Mouse (Mus musculus) neural tube, embryonic 15.5 days (tissue): ENCODE results near the gene Ctnna2. TPM values are rescaled to one million over a fixed set of nuclear protein-coding genes. Genes with fewer than 3 reads are reported as not detected.

Source experiments
- ATAC-seq: fragments of 200-750 bp; cut with Nextera tagmentation; 2 replicates; pipeline ENCODE4 v1.8.0; 2017; ENCODE audit warnings: mild to moderate bottlenecking, moderate TSS enrichment, moderate library complexity; ENCODE audit not compliant: low FRiP score
- H3K27ac ChIP-seq: fragments of 300-500 bp; sonication (generic); replicated peaks from 2 replicates; pipeline ENCODE4 v1.5.1; 2015; ENCODE audit warnings: mild to moderate bottlenecking, inconsistent platforms
- H3K27me3 ChIP-seq: fragments of 300-500 bp; sonication (generic); replicated peaks from 2 replicates; pipeline ENCODE4 v1.6.1; 2015; ENCODE audit warnings: inconsistent platforms
- H3K36me3 ChIP-seq: fragments of 300-500 bp; sonication (generic); 2 replicates; pipeline ENCODE4 v1.6.1; 2015; ENCODE audit warnings: inconsistent platforms
- H3K4me1 ChIP-seq: fragments of 300-500 bp; sonication (generic); 2 replicates; pipeline ENCODE4 v1.6.1; 2015; ENCODE audit warnings: inconsistent platforms
- H3K4me2 ChIP-seq: fragments of 300-500 bp; sonication (generic); 2 replicates; pipeline ENCODE4 v1.6.1; 2015; ENCODE audit warnings: inconsistent platforms, mild to moderate bottlenecking, moderate library complexity
- H3K4me3 ChIP-seq: fragments of 300-500 bp; sonication (generic); replicated peaks from 2 replicates; pipeline ENCODE4 v1.5.1; 2015; ENCODE audit warnings: mild to moderate bottlenecking, inconsistent platforms
- H3K9ac ChIP-seq: fragments of 300-500 bp; sonication (generic); replicated peaks from 2 replicates; pipeline ENCODE4 v1.6.1; 2015; ENCODE audit warnings: mild to moderate bottlenecking, inconsistent platforms
- H3K9me3 ChIP-seq: fragments of 300-500 bp; sonication (generic); replicated peaks from 2 replicates; pipeline ENCODE4 v1.6.1; 2016; ENCODE audit warnings: inconsistent platforms
- WGBS: fragments of 180-500 bp; shearing (Covaris S2); methylation state at CpG from one replicate; pipeline ENCODE4 v1.1.7; 2015; ENCODE audit warnings: mixed read lengths; 5-methylcytosine and 5-hydroxymethylcytosine counted together
- polyA plus RNA-seq: library from polyadenylated mRNA; unstranded; fragments of >200 nt; fragmentation: Nextera tagmentation; extraction: Ambion mirVana; gene quantifications from 2 replicates; pipeline ENCODE4 v1.2.1, GENCODE M21; 2015

The Ctnna2 gene
- polyA plus RNA-seq, 1 experiment from 2014 or later: 119 TPM

DNA sequence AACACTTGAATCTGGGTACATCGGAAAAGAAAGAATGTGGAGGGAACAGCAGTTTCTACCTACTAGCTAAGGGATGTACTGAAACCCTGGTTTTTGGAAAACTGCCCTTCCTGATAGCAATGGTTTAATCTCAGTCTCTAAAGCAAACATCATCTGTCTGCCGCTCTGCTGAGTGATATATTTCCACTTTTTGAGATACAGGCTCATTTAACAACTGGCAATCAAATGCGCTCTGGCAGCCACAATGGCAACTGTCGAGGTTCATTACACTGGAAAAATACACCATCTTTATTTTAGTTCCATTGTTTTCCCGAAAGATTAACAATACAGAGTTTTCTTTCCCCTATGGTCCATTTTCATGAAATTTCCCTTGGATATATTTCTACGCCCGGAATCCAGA, 506.2 kb downstream of the Ctnna2 start:
- H3K9ac ChIP-seq: no peak overlapping the region
- no peak overlapping the region for H3K27ac ChIP-seq
- H3K27me3 ChIP-seq: no peaks in the 10 kb centered on the region
- no peaks in the 10 kb centered on the region for H3K9me3 ChIP-seq
- ATAC-seq: no peak
- whole genome bisulfite sequencing: 47% methylated on average over 7 of the region's 7 CpGs
- no peak overlapping the region for H3K4me3 ChIP-seq
- H3K4me2 ChIP-seq: no peak overlapping the region
- H3K4me1 ChIP-seq: peaks cover 5% of the 10 kb centered on the region; the same call in 1 of the 2 replicates
- H3K36me3 ChIP-seq: no peaks in the 10 kb centered on the region

DNA sequence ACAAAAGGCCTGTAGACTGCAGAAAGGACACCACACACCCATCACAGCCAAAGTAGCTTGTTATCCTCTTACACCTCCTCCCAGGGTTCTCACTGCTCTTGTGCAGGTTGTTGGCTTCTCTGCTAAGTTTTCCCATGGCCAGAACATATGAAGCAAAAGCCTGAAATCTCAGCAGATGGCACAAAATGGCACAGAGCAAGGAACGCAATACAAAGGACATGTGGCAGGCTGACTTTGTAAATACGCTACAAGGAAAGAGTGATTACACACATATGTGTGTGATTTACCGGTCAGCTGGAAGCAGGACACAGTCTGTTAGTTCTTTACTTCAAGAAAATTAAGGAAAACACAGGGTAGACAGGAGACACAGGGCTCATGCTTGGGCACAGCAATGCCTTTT, 511.4 kb downstream of the Ctnna2 start:
- WGBS: 72% methylated on average over 3 of the region's 3 CpGs
- no peak overlapping the region for H3K4me3 ChIP-seq
- H3K4me1 ChIP-seq: no peaks in the 10 kb centered on the region
- no peaks in the 10 kb centered on the region for H3K36me3 ChIP-seq
- H3K9me3 ChIP-seq: no peaks in the 10 kb centered on the region
- no peak overlapping the region for H3K9ac ChIP-seq
- no peak overlapping the region for H3K27ac ChIP-seq
- H3K27me3 ChIP-seq: no peaks in the 10 kb centered on the region
- ATAC-seq: no peak
- H3K4me2 ChIP-seq: no peak overlapping the region

DNA sequence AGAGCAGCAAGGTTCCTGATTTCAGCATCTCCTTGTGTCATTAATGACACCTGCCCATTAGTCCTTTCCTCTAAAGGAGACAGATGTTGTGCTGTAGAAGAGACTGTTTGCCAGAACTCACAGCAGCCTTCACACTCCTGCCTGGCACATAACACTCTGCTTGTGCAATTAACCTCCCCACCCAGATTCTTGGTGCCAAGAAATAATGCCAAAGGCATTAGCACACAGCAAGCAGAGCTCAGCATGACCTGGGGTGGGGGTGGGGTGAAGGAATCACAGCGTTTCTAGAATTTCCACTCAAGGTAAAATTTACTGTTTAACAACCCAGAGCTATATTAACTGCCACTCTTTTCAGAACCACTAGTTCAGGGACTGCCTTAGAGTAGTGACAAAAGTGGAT, 516.8 kb downstream of the Ctnna2 start:
- H3K36me3 ChIP-seq: no peaks in the 10 kb centered on the region
- H3K27ac ChIP-seq: no peak overlapping the region
- H3K27me3 ChIP-seq: no peaks in the 10 kb centered on the region
- 10% methylated on average over 1 of the region's 1 CpGs for WGBS
- H3K9ac ChIP-seq: no peak overlapping the region
- no peaks in the 10 kb centered on the region for H3K9me3 ChIP-seq
- no peaks in the 10 kb centered on the region for H3K4me1 ChIP-seq
- no peak overlapping the region for H3K4me2 ChIP-seq
- ATAC-seq: no peak
- H3K4me3 ChIP-seq: no peak overlapping the region

DNA sequence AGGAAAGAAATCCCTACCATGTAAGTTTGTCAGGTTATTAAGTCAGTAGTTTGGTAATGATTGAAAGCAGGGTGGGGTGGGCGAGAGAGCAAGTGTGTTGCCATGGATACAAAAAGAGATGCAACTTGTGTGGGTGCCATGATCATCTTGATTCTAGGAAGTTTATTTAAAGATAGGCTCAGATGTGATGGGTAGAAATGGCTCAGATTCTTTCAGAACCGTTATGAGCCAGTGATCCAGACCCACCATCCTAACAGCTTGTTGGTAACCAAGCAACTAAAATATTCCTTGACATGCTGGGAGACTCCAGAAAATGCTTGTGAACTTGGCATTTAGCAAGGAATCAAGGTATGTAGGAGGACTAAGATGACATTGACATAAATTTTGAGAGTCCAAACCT, 521.6 kb downstream of the Ctnna2 start:
- no peak overlapping the region for H3K9ac ChIP-seq
- H3K4me1 ChIP-seq: no peaks in the 10 kb centered on the region
- no peak overlapping the region for H3K27ac ChIP-seq
- no peaks in the 10 kb centered on the region for H3K36me3 ChIP-seq
- ATAC-seq: no peak
- no peaks in the 10 kb centered on the region for H3K9me3 ChIP-seq
- 90% methylated on average over 2 of the region's 2 CpGs for WGBS
- H3K4me3 ChIP-seq: no peak overlapping the region
- no peak overlapping the region for H3K4me2 ChIP-seq
- H3K27me3 ChIP-seq: no peaks in the 10 kb centered on the region

DNA sequence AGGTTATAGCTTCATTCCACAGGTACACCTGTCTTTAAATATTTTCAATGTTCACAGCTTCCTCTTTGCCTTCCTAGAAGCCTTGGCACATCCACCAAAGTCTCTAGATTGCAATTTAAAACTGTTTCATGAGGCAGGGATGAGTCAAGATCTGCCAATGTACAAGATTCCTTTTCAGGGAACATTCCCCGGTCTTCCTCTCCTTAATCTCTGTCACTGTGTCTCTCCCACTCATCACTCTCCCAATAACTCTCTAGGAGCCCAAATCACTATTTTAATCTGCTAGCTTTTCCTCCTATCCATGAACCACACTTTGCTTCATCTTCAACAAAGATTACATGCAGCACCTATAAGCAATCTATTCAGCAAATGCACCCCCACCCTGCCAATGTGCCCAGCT, 532.6 kb downstream of the Ctnna2 start:
- WGBS: 97% methylated on average over 1 of the region's 1 CpGs
- Histone ChIP-seq H3K27ac (no peak overlapping the region), H3K4me1 (0 out of 2 replicates have a peak, but pooled peaks cover 3% of the 10 kb centered on the region), H3K9ac (no peak overlapping the region), H3K36me3 (no peaks in the 10 kb centered on the region), H3K9me3 (no peaks in the 10 kb centered on the region), H3K27me3 (no peaks in the 10 kb centered on the region), H3K4me3 (no peak overlapping the region), H3K4me2 (no peak overlapping the region)
- ATAC-seq: no peak

DNA sequence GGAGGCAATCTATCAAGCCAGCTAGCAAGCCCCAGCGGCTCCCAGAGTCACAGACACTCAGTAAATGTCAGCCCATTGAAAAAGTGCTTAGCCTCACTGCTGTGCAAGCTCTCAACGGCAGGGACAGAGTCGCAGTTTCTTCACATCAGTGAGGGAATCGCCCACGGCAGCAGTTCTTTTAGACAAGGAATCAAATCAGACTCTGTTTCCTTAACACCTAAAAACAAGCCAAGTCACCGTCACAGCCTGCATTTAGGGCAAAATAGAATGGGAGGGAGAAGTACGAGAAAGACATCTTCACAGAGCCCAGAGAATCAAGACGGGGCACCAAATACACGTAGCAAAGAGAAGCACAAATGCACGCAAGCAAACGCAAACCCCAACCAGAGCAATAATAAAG, 535.6 kb downstream of the Ctnna2 start:
- H3K27ac ChIP-seq: peak overlapping the region; percentile 15; the same call in 1 of the 2 replicates
- H3K27me3 ChIP-seq: no peaks in the 10 kb centered on the region
- H3K4me3 ChIP-seq: no peak overlapping the region
- WGBS: 60% methylated on average over 11 of the region's 11 CpGs
- H3K4me1 ChIP-seq: peaks cover 14% of the 10 kb centered on the region
- H3K9ac ChIP-seq: no peak overlapping the region
- no peak overlapping the region for H3K4me2 ChIP-seq
- ATAC-seq: peak; percentile 45; the same call in 1 of the 2 replicates
- H3K9me3 ChIP-seq: no peaks in the 10 kb centered on the region
- no peaks in the 10 kb centered on the region for H3K36me3 ChIP-seq

DNA sequence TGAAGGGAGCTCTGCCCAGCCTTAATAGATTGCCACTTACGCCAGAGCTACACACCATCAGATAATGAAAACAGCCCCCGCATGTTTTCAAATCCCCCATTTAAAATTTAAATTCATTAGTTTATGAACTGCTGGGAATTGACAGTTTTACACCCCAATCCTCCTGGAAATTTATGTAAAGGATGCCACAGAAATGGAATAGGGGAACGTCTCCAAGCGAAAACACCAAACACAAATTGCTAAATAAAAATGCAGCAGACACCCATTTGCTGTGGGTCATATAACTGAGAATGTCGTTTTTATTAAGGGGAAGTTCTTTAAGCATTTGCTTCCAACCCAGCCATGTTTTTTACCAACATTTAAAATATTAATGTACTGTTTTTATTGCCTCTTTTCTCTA, 538.4 kb downstream of the Ctnna2 start:
- H3K4me3 ChIP-seq: no peak overlapping the region
- H3K36me3 ChIP-seq: no peaks in the 10 kb centered on the region
- H3K9me3 ChIP-seq: no peaks in the 10 kb centered on the region
- H3K27ac ChIP-seq: peak overlapping the region; percentile 60
- H3K27me3 ChIP-seq: no peaks in the 10 kb centered on the region
- H3K9ac ChIP-seq: no peak overlapping the region
- WGBS: 22% methylated on average over 5 of the region's 5 CpGs
- ATAC-seq: peak; percentile 51
- H3K4me2 ChIP-seq: peak overlapping the region; percentile 26
- peaks cover 14% of the 10 kb centered on the region for H3K4me1 ChIP-seq

DNA sequence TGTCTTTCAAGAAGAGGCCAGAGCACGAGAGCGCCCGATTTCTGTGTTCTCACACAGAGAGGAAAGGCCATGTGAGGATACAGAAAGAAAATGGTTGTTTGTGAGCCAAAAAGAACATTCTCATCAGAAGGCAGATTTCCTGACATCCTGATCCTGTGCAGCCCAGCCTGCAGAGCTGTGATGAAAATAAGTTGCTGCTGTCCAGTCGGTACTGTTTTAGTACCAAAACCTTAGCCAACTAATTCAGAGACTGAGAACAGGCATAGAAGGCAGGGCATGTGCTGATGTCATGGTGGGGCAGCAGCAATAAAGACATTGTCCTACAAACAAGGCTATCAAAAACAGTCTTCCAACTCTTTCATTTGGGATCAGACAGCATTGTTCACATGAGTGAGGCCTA, 549.1 kb downstream of the Ctnna2 start:
- H3K9ac ChIP-seq: no peak overlapping the region
- H3K4me2 ChIP-seq: no peak overlapping the region
- WGBS: 70% methylated on average over 4 of the region's 4 CpGs

DNA sequence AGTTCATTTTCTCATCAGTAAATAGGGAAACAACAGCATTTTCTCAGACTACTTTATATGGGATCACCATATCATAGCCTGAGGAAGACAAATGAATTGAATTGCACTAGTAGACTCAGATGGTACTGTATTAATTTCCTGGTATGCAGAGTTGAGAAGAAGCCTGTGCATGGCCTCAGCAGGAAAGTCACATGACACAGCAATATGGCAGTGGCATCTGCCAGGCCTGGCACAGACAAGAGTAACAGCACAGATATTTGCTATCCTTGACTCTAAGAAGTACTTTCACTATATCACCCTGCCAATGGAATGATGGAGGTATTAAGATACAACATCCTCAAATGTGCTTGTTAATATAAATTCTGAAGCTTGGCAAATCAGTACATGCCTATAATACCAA, 553.8 kb downstream of the Ctnna2 start:
- no peak overlapping the region for H3K4me3 ChIP-seq
- no peak overlapping the region for H3K27ac ChIP-seq
- no peak overlapping the region for H3K4me2 ChIP-seq
- no peaks in the 10 kb centered on the region for H3K27me3 ChIP-seq
- ATAC-seq: no peak
- H3K9me3 ChIP-seq: no peaks in the 10 kb centered on the region
- H3K9ac ChIP-seq: no peak overlapping the region
- no peaks in the 10 kb centered on the region for H3K36me3 ChIP-seq
- H3K4me1 ChIP-seq: no peaks in the 10 kb centered on the region

More for the DNA sequence above, 549.1 kb downstream of the Ctnna2 start:
- Histone ChIP-seq H3K4me1 (no peaks in the 10 kb centered on the region), H3K4me3 (no peak overlapping the region), H3K36me3 (no peaks in the 10 kb centered on the region), H3K27me3 (no peaks in the 10 kb centered on the region), H3K9me3 (no peaks in the 10 kb centered on the region), H3K27ac (no peak overlapping the region)
- no peak for ATAC-seq

DNA sequence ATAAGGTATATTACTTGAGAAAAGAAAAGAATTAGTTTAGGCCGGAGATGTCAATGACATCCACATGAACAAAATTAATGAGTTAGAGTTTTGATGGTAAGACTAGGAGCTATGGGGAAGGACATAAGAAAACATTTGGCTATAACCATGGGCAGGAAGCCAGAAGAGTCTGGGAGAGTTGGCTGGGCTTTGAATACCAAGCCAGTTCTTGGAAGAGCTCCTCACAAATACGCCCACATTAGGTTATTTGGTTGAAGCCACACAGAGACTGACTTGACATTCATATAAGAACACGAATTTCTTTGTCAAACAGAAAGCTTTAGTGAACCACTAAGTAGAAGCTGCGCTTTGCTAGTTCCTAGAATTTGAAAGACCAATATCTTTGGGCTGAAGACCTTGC, 554.7 kb downstream of the Ctnna2 start:
- Histone ChIP-seq H3K36me3 (no peaks in the 10 kb centered on the region), H3K27me3 (no peaks in the 10 kb centered on the region), H3K4me3 (no peak overlapping the region), H3K9me3 (no peaks in the 10 kb centered on the region), H3K9ac (no peak overlapping the region), H3K27ac (no peak overlapping the region), H3K4me2 (no peak overlapping the region), H3K4me1 (no peaks in the 10 kb centered on the region)
- ATAC-seq: no peak
- 85% methylated on average over 4 of the region's 4 CpGs for WGBS

DNA sequence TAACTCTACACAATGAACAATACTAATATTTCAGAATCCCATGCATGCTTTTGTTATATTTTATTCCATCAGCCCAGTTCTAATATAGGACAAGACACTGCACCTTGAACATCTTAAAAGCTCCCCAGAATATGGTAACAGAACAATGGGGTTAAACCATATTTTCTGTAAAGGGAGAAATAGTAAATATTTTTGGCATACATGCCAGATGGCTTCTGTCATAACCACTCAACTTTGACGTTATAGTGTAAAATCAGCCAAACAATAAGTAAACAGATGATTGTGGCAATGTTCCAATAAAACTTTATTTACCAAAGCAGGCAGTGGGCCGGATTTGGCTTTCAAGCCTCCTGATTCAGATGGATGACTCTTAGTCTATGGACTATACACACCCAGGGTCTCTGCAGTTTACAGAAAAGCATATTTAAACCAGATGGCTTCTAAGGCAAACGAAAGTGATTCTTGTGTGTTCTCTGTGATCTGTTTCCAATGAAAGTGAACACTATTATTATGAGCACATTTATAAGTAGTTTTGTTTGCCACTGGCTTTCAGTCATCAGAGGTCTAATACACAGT, 557.8 kb downstream of the Ctnna2 start:
- Histone ChIP-seq H3K9ac (no peak overlapping the region), H3K27ac (no peak overlapping the region), H3K27me3 (no peaks in the 10 kb centered on the region), H3K4me2 (no peak overlapping the region), H3K36me3 (no peaks in the 10 kb centered on the region), H3K4me1 (no peaks in the 10 kb centered on the region), H3K9me3 (no peaks in the 10 kb centered on the region), H3K4me3 (no peak overlapping the region)
- ATAC-seq: no peak
- 70% methylated on average over 3 of the region's 3 CpGs for WGBS

DNA sequence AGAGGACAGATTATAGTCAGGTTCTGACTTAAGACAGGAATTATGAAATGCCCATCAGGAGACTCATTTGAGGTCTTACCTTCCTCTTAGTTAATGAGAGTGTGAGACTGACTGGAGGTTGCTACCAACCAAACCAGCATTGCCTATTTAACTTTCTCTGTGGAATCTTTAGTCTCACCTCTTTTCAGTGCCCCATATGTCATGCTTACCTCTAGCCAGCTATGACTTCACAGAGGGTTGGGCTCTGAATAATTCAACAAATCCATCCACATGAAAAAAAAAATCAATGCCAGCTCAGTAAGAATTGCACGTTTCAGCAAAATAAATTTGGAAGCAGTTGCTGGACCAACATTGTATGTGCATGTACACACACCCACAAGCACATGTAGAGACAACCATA, 562.5 kb downstream of the Ctnna2 start:
- ATAC-seq: no peak
- no peak overlapping the region for H3K4me2 ChIP-seq
- H3K4me3 ChIP-seq: no peak overlapping the region
- H3K36me3 ChIP-seq: no peaks in the 10 kb centered on the region
- H3K9ac ChIP-seq: no peak overlapping the region
- no peaks in the 10 kb centered on the region for H3K4me1 ChIP-seq
- WGBS: 70% methylated on average over 1 of the region's 1 CpGs
- H3K27me3 ChIP-seq: no peaks in the 10 kb centered on the region
- no peaks in the 10 kb centered on the region for H3K9me3 ChIP-seq
- H3K27ac ChIP-seq: no peak overlapping the region

DNA sequence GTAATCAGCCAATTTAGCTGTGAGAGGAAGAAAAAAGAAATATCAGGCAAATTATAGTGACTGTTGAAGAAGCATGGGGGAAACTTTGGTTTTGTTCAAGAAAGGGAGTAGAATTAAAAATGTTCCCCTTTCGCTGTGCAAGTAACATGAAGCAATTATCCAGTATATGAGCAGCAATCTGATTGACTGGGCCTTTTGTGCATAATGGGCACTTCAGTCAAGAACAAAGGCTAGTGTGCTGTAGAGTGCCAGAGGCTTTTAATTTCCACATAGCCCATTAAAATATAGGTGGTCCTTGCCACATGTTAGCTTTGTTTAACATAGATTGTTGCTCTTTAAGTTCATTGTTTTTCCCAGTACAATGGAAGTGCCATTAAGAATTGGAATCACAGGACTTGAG, 566.0 kb downstream of the Ctnna2 start:
- 60% methylated on average over 1 of the region's 1 CpGs for WGBS
- Histone ChIP-seq H3K27me3 (no peaks in the 10 kb centered on the region), H3K4me3 (no peak overlapping the region), H3K27ac (no peak overlapping the region), H3K4me1 (no peaks in the 10 kb centered on the region), H3K36me3 (no peaks in the 10 kb centered on the region), H3K4me2 (no peak overlapping the region), H3K9ac (no peak overlapping the region), H3K9me3 (no peaks in the 10 kb centered on the region)
- no peak for ATAC-seq
